Mouse (Mus musculus) Patski (cell line): ENCODE data around the gene Cln3. TPM values are rescaled to one million over a fixed set of nuclear protein-coding genes. Genes with fewer than 3 reads are reported as not detected.

ENCODE experiments used
- ATAC-seq: fragments of 100-300 bp; one replicate; pipeline ENCODE4 v1.8.0; 2021
- CTCF ChIA-PET: fragments of 350-600 bp; sonication (Branson Sonifier 250); formaldehyde crosslinking; loops from one replicate; lab custom pipeline; 2022; ENCODE audit warnings: inconsistent platforms; lab: Charles Lee
- POLR2A ChIA-PET: fragments of 350-600 bp; sonication (Branson Sonifier 250); formaldehyde crosslinking; loops from one replicate; lab custom pipeline; 2022; ENCODE audit warnings: antibody characterized with exemption, inconsistent platforms; lab: Charles Lee
- DNase-seq: peaks from one replicate; pipeline ENCODE4 v3.0.0-alpha.2; 2011; ENCODE audit warnings: low read depth, low spot score
- H3K27me3 ChIP-seq: fragments of 371-371 bp; one replicate; pipeline ENCODE4 v1.5.1; 2021
- CTCF ChIP-seq: fragments of 100-300 bp; IDR thresholded peaks from one replicate; pipeline ENCODE4 v1.5.1; 2021
- in situ Hi-C: fragments of 300-500 bp; cut with MboI; formaldehyde crosslinking; loops from 3 replicates; pipeline ENCODE4 v1.11.1; 2018; ENCODE audit warnings: low pct_unique_long_range_greater_than_20kb, mixed read lengths
- polyA plus RNA-seq: library from polyadenylated mRNA; unstranded; gene quantifications from one replicate; pipeline ENCODE4 v1.2.3, GENCODE M21; 2021

The Cln3 gene
- polyA plus RNA-seq, 1 experiment from 2014 or later: 2.6 TPM

- in situ Hi-C loops: no loop called here
Observed at GRCm38 (mm10) chr7:126581661-126582060, 4.0 kb downstream of the Cln3 start.

GRCm38 (mm10) chr7:126579172-126579571 is 6.4 kb downstream of the Cln3 start:
- no peak for TF ChIP-seq CTCF
- in situ Hi-C loops: loop anchor here (5.0 kb wide), 2 partner anchors 58 to 113 kb away; no protein-coding TSS in a partner anchor
- ChIA-PET CTCF (interaction anchor here (0.8 to 6.6 kb wide), 17 partner anchors 10 to 114 kb away, joined by 3 to 93 read pairs (median 3); partner anchors contain the start of gene Sgf29), POLR2A (interaction anchor here (0.6 to 1.3 kb wide), 2 partner anchors 54 to 62 kb away, joined by 3 to 5 read pairs; no protein-coding TSS in a partner anchor)
- DNase-seq (no peak), ATAC-seq (no peak)
- H3K27me3 ChIP-seq: no peaks in the 10 kb centered on the region

More at GRCm38 (mm10) chr7:126581661-126582060, 4.0 kb downstream of the Cln3 start:
- no peak for DNase-seq
- CTCF ChIA-PET: interaction anchor here (0.6 to 6.6 kb wide), 3 partner anchors 14 to 55 kb away, joined by 3 to 93 read pairs (median 3); no protein-coding TSS in a partner anchor
- no peak for TF ChIP-seq CTCF
- no peak for ATAC-seq
- POLR2A ChIA-PET: no interaction called here
- no peaks in the 10 kb centered on the region for H3K27me3 ChIP-seq

- peak; percentile 82 for TF ChIP-seq CTCF
- H3K27me3 ChIP-seq: no peaks in the 10 kb centered on the region
- POLR2A ChIA-PET: no interaction called here
- CTCF ChIA-PET: interaction anchor here (0.9 to 6.6 kb wide), 5 partner anchors 22 to 65 kb away, joined by 3 to 93 read pairs (median 3); no protein-coding TSS in a partner anchor
- DNase-seq (no peak), ATAC-seq (no peak)
- in situ Hi-C loops: loop anchor here (5.0 kb wide), 2 partner anchors 60 to 115 kb away; no protein-coding TSS in a partner anchor
Observed at GRCm38 (mm10) chr7:126576946-126577345, 8.7 kb downstream of the Cln3 start.

- ChIA-PET POLR2A (interaction anchor here (0.6 to 1.3 kb wide), 5 partner anchors 44 to 1319 kb away, joined by 3 to 4 read pairs (median 3); no protein-coding TSS in a partner anchor), CTCF (interaction anchor here (1.0 to 1.2 kb wide), 3 partner anchors 9 to 83 kb away, joined by 3 read pairs; partner anchors contain the start of gene Sgf29)
- no peak for TF ChIP-seq CTCF
- H3K27me3 ChIP-seq: no peaks in the 10 kb centered on the region
- in situ Hi-C loops: no loop called here
- ATAC-seq (peak; percentile 71), DNase-seq (peak; percentile 49)
Observed at GRCm38 (mm10) chr7:126566094-126566765, 19.4 kb downstream of the Cln3 start, which contains the start of gene Eif3c. Eif3c (minus strand) TSS chr7:126566411.

GRCm38 (mm10) chr7:126565693-126566092 is 19.9 kb downstream of the Cln3 start:
- DNase-seq (peak; percentile 34), ATAC-seq (peak; percentile 54)
- in situ Hi-C loops: no loop called here
- no peaks in the 10 kb centered on the region for H3K27me3 ChIP-seq
- POLR2A ChIA-PET: interaction anchor here (1.2 to 1.3 kb wide), 2 partner anchors 73 to 83 kb away, joined by 3 to 4 read pairs; no protein-coding TSS in a partner anchor
- CTCF ChIA-PET: interaction anchor here (1.0 to 1.2 kb wide), 3 partner anchors 10 to 84 kb away, joined by 3 read pairs; partner anchors contain the start of gene Sgf29
- no peak for TF ChIP-seq CTCF

- CTCF ChIA-PET: interaction anchor here (1.7 kb wide), 1 partner anchor 11 kb away, joined by 3 read pairs; no protein-coding TSS in a partner anchor
- ATAC-seq: no peak
Observed at GRCm38 (mm10) chr7:126556635-126557034, 29.0 kb downstream of the Cln3 start.

GRCm38 (mm10) chr7:126554796-126555195 is 30.8 kb downstream of the Cln3 start:
- ChIA-PET POLR2A (no interaction called here), CTCF (interaction anchor here (1.7 kb wide), 1 partner anchor 9 kb away, joined by 3 read pairs; no protein-coding TSS in a partner anchor)
- no peak for DNase-seq
- no peak for TF ChIP-seq CTCF
- ATAC-seq: no peak
- no peaks in the 10 kb centered on the region for H3K27me3 ChIP-seq
- in situ Hi-C loops: no loop called here

More at GRCm38 (mm10) chr7:126556635-126557034, 29.0 kb downstream of the Cln3 start:
- TF ChIP-seq CTCF: no peak
- DNase-seq: no peak
- POLR2A ChIA-PET: no interaction called here
- no peaks in the 10 kb centered on the region for H3K27me3 ChIP-seq
- in situ Hi-C loops: no loop called here

- H3K27me3 ChIP-seq: no peaks in the 10 kb centered on the region
- DNase-seq: no peak
- in situ Hi-C loops: no loop called here
- ATAC-seq: no peak
- POLR2A ChIA-PET: no interaction called here
- TF ChIP-seq CTCF: no peak
- CTCF ChIA-PET: interaction anchor here (1.3 kb wide), 1 partner anchor 10 kb away, joined by 3 read pairs; no protein-coding TSS in a partner anchor
Observed at GRCm38 (mm10) chr7:126545631-126546030, 40.0 kb downstream of the Cln3 start.

- TF ChIP-seq CTCF: no peak
- DNase-seq: no peak
- in situ Hi-C loops: no loop called here
- POLR2A ChIA-PET: no interaction called here
- CTCF ChIA-PET: no interaction called here
- ATAC-seq: no peak
- H3K27me3 ChIP-seq: no peaks in the 10 kb centered on the region
Observed at GRCm38 (mm10) chr7:126541661-126542060, 44.0 kb downstream of the Cln3 start.

- in situ Hi-C loops: no loop called here
- ATAC-seq: no peak
- ChIA-PET CTCF (interaction anchor here (0.7 to 1.9 kb wide), 6 partner anchors 11 to 155 kb away, joined by 3 to 10 read pairs (median 3); no protein-coding TSS in a partner anchor), POLR2A (no interaction called here)
- H3K27me3 ChIP-seq: no peaks in the 10 kb centered on the region
- DNase-seq: no peak
- TF ChIP-seq CTCF: peak; percentile 79
Observed at GRCm38 (mm10) chr7:126537820-126538585, 47.6 kb downstream of the Cln3 start.
